Mouse (Mus musculus) right cerebral cortex, adult 2 months (tissue): Measurements from ENCODE around the gene Eya2.

Experiments
- DNase-seq, 2 experiments: peaks; one replicate each; pipeline ENCODE4 v3.0.0; 2021 to 2022; ENCODE audit warnings: low spot score in 2 of 2

The Eya2 gene

GRCm38 (mm10) chr2:165716688-165717087 is 121.9 kb downstream of the Eya2 start:
- DNase-seq: no peak

GRCm38 (mm10) chr2:165717182-165718176 is 122.6 kb downstream of the Eya2 start:
- DNase-seq: peak; percentile 16 to 20

- no peak for DNase-seq
These were observed 124.5 kb downstream of the Eya2 start for GRCm38 (mm10) chr2:165719382-165719781.

DNA sequence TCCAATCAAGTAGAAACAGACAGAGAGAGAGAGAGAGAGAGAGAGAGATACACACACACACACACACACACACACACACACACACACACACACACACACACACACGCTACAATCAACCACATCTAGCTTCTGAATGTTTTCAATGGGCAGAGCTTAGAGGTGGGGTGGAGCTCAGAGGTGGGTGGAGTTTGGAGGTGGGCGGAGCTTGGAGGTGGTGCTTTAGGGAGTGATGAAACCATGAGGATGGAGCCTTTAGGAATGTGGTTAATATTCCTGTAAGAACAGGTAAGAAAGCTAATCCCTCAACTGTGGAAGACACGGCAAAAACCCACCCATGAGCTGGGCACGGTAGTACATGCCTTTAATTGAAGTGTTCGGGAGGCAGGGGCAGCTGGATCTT is 127.1 kb downstream of the Eya2 start:
- DNase-seq: no peak

GRCm38 (mm10) chr2:165732552-165733238 is 137.9 kb downstream of the Eya2 start:
- no peak for DNase-seq

DNA sequence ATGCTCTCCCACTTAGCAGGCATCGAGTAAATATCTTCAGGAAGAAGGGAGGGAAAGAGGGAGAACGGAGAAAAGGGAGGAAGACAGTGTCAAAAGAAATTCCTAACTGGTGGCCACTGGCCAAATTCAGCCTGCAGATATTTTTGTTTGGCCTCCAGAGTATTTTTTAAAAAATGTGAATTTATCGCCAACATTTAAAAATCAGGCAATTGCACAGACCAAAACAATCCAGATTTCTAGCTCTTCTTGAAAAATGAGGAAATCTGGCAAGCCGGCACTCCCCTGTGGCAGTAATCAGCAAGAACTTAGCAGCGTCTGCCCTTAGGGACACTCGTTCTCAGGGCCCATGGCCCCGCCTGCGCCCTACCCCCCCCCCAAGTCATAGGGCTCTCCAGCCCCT is 138.9 kb downstream of the Eya2 start:
- no peak for DNase-seq

DNA sequence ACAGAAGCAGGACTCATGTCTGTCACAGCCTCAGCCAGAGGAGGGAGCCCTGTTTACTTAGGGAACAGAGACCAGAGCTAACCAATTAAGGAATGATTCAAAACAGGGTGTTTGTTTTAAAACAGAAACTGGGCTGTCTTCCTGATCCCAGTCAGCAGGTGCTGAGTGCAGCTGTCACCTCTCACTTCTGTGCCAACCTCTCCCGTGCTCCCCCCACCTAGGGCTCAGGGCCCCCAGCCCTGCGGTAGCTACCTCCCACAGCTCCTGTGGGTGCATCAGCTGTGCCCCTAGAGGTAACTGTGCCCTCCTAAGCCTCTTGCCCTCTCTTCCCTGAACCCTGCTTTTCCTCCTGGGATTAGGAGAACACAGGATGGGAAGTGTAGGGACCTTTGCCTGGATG is 141.5 kb downstream of the Eya2 start:
- DNase-seq: no peak

DNA sequence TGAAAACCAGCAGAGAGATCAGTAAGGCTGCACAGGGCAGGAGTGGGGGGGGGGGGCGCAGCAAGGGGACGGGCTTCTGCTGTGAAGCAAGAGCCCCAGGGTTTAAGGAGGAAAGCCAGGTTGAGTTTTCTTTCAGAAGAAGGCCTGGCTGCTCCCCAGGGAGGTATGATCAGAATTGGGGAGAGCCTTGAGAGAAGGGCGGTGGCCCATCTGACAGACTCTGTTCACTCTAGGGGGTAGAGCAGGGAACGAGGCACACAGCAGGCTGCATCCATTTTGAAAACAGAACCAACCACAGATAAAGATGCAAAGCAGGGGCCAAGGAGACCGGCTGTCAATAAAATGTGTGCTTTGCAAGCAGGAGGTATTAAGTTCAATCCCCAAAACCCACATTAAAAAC is 145.5 kb downstream of the Eya2 start:
- no peak for DNase-seq

GRCm38 (mm10) chr2:165740982-165741381 is 146.2 kb downstream of the Eya2 start:
- DNase-seq: no peak

DNA sequence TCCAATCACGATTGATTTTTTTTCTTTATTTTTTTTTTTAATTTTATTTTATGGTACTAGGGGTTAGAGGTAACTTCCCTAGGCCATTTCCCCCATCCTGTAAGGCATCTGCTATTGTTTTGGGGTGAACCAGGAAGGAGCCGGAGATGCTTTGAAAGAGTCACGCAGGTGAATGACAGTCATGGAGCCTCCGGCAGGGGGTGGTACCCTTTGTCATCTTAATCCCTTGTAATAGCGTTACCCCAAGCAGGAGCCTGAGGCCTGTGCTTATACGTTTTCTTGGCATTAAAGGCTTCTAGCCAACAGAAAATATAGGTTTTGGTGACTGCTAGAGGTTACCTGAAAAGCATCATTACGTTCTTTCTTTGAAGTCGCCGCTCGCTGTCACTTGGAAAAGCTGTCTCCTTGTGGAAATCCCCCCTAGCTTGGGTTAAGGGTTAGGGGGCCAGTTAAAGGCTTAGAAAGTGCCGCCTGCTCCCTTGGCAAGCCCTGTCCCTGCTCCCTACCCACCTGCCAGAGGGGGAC is 146.8 kb downstream of the Eya2 start:
- no peak for DNase-seq

DNA sequence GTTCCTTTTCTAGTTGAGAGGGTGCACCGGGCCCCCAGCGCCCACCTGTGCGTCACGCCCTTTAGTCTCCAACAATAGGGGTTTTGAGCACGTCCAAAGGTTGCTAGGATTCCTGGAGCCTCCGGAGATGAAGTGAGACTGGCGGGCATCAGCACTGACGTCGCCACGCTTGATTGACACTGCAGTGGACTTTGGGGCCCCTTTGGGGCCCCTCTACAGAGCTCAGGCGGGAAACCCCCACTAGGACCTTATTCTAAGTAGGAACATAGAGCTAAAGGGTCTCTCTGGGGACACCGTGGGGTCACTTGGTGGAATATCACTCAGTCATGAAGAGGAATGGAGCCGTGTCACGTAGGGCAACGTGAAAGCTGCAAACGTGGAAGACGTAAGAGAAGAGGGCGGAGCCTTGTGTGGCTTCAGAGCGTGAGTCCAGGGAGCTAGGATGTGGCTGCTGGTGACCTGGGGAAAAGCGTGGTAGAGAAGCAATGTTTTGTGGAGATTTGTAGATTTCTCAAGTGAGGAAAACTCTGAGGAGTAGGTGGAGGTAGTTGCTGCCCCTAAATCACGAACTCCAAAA is 147.5 kb downstream of the Eya2 start:
- no peak for DNase-seq

DNA sequence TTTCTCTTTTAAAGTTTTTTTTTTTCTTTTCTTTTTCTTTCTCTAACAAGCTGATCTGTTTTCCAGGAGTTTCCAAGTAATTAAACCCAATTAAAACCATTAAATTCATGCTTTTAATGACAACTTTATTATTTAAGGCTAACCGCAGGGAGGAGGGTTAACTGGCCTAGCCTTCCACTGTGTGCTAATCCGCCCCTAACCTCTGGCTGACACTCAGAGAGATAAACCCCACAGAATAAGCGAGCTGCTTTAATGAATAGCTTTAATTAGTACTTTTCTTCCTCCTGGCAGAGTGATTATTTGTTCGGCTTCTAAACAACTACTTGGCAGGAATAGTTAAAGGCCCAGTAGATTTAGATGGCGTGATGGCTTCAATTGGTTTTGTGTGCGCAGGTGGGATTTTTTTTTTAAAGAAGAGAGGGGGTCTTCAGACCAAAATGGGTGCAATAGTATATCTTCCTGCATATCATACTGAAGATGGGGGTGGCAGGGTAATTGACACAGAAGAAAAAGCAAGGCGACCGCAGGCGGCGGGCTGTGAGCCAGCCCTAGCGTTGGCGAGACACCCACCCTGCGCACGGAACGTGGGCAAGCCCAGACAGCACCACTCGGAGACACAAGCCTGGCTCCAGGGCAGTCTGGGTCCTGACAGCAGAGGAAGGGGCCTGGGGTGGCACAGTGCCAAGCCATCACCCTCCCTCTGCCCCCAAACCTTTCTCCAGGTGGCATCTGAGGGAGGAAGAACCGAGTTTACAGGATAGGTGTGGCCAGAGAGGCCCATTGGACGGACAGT is 150.7 kb downstream of the Eya2 start:
- DNase-seq: peak in 1 of 2 experiments; percentile 34

DNA sequence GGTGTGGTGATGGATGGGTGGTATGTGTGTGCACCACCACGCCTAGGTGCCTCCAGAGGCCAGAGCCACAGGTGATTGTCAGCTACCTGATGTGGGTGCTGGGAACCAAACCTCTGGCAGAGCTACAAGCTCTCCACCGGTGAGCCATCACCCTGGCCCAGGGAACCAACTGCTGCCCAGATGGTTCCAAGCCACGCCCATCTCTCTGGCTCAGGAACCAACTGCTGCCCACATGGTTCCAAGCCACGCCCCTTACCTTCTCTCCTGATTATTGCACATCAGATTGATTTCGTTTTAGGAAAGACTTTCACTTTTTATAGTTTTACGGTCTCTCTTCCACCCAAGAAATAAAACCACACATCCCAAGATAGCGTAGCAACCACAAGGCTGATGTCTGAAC is 153.1 kb downstream of the Eya2 start:
- no peak for DNase-seq

GRCm38 (mm10) chr2:165748426-165748825 is 153.6 kb downstream of the Eya2 start:
- no peak for DNase-seq

DNA sequence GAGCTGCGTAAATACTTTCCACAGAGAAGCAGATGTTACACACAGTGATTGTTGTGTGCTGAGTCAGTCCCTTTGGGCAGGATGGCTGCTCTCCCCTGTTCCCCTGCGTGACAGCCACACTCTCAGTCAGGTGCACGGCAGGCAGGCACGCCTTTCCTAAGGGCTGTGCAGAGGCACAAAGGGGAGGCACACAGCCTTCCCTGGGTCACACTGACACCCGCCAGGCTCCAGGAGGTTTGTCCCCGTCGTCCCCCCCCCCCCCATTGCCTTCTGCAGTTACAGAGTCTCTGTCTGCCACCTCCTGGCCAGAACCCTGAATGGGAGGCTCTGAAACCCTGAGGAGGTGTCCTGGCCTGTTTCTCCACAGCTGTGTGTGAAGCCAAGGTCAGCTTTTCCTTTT is 156.2 kb downstream of the Eya2 start:
- peak; percentile 15 to 22 for DNase-seq

- DNase-seq: no peak
These were observed 157.9 kb downstream of the Eya2 start for GRCm38 (mm10) chr2:165752704-165753103.

DNA sequence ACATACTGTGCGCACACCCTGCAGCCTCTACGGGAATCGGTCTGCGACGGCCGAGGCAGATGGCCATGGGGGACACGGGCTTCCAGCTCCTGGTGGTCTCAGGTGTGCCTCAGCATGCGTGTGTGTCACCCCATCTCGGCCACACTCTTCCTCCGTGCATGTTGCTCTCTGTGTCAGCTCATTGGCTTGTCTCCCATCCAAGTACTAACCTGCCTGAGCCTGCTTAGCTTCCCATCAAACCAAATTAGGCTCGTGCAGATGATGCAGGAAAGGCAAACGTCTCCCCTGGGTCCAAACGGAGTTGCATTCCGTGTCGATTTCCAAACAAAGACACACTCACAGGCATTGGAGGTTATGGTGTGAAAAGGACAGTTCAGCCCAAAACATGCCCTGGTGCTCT is 163.0 kb downstream of the Eya2 start:
- DNase-seq: no peak

DNA sequence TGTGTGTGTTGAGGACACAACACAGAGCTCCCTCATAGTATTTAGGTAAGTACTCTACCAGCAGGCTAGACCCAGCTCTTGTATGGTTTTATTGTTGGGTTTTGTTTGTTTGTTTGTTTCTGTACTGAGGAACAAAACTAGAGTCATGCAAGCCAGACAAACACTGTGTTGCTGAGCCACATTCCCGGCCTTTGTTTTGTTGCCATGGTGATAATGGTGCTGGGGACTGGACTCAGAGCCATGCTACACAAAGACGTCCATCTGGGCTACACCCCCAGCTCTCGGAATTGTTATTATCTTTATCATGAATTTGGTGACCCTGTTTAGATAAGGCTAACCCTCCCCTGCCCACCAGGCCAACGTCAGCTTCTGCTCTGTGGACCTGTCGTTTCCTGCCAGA is 163.7 kb downstream of the Eya2 start:
- peak in 1 of 2 experiments; percentile 20 for DNase-seq

GRCm38 (mm10) chr2:165759421-165759985 is 164.7 kb downstream of the Eya2 start:
- no peak for DNase-seq

GRCm38 (mm10) chr2:165768805-165769358 is 174.1 kb downstream of the Eya2 start:
- no peak for DNase-seq
